Mouse (Mus musculus) cerebellum, adult 2 months (tissue): ENCODE measurements at regions not wholly inside any gene's neighbourhood (a gene's known extent, or its start where the extent isn't known, plus 50 kb on each side); places are given as distances from the start of the nearest gene placed in this dataset.

Experiments used
- DNase-seq, 2 experiments: peaks; one replicate each; pipeline ENCODE4 v3.0.0; 2021
- H3K27ac ChIP-seq: fragments of 200-500 bp; 2 replicates; pipeline ENCODE4 v1.5.1; 2012; ENCODE audit warnings: low read length, control low read depth, inconsistent platforms; ENCODE audit not compliant: insufficient read depth
- H3K27me3 ChIP-seq: fragments of 200-500 bp; 2 replicates; pipeline ENCODE4 v1.6.1; 2012; ENCODE audit warnings: inconsistent platforms, mild to moderate bottlenecking, low read length, moderate library complexity; ENCODE audit not compliant: control insufficient read depth, insufficient read depth
- H3K4me1 ChIP-seq: fragments of 200-500 bp; 2 replicates; pipeline ENCODE4 v1.6.1; 2011; ENCODE audit warnings: low read length; ENCODE audit not compliant: control insufficient read depth, insufficient read depth
- H3K4me3 ChIP-seq: fragments of 200-500 bp; replicated peaks from 2 replicates; pipeline ENCODE3; 2011; ENCODE audit warnings: mild to moderate bottlenecking, low read depth, low read length, control low read depth; ENCODE audit not compliant: insufficient read depth
- CTCF ChIP-seq: fragments of 200-500 bp; IDR thresholded peaks from 2 replicates; pipeline ENCODE4 v1.5.1; 2011; ENCODE audit warnings: low read depth, mild to moderate bottlenecking, control low read depth, low read length, moderate library complexity, borderline replicate concordance; ENCODE audit not compliant: insufficient read depth
- POLR2A ChIP-seq: fragments of 200-500 bp; IDR thresholded peaks from 2 replicates; pipeline ENCODE4 v1.6.1; 2011; ENCODE audit warnings: low read length, control low read depth, borderline replicate concordance; ENCODE audit not compliant: insufficient read depth
- WGBS: fragments of 180-500 bp; shearing (Covaris S2); methylation state at CpG from one replicate; pipeline ENCODE4 v1.1.7; 2018; 5-methylcytosine and 5-hydroxymethylcytosine counted together

GRCm38 (mm10) chr9:30076482-30076881 lies 113.5 kb upstream of the Ntm start:
- Histone ChIP-seq H3K27ac (no peak overlapping the region), H3K4me3 (no peak overlapping the region), H3K4me1 (no peaks in the 10 kb centered on the region), H3K27me3 (no peaks in the 10 kb centered on the region; the same call in 1 of the 2 replicates)
- TF ChIP-seq POLR2A (no peak), CTCF (no peak)
- DNase-seq: no peak
- WGBS: 37% methylated on average over 3 of the region's 3 CpGs

GRCm38 (mm10) chr9:30101942-30102341 lies 139.0 kb upstream of the Ntm start:
- no peak for DNase-seq
- H3K27ac ChIP-seq: no peak overlapping the region
- no peaks in the 10 kb centered on the region; the same call in 1 of the 2 replicates for H3K27me3 ChIP-seq
- 77% methylated on average over 6 of the region's 6 CpGs for WGBS
- TF ChIP-seq CTCF (no peak), POLR2A (no peak)
- no peak overlapping the region for H3K4me3 ChIP-seq
- no peaks in the 10 kb centered on the region for H3K4me1 ChIP-seq

- no peak for TF ChIP-seq CTCF
- TF ChIP-seq POLR2A: no peak
- no peaks in the 10 kb centered on the region for H3K4me1 ChIP-seq
- H3K4me3 ChIP-seq: no peak overlapping the region
- no peaks in the 10 kb centered on the region; the same call in 1 of the 2 replicates for H3K27me3 ChIP-seq
- DNase-seq: no peak
- H3K27ac ChIP-seq: no peak overlapping the region
- WGBS: 89% methylated on average over 3 of the region's 3 CpGs
Observed at GRCm38 (mm10) chr9:30122371-30122770, 159.4 kb upstream of the Ntm start.

- DNase-seq: no peak
- no peaks in the 10 kb centered on the region; the same call in 1 of the 2 replicates for H3K27me3 ChIP-seq
- TF ChIP-seq POLR2A: no peak
- TF ChIP-seq CTCF: no peak
- H3K27ac ChIP-seq: no peak overlapping the region
- H3K4me1 ChIP-seq: no peaks in the 10 kb centered on the region
- H3K4me3 ChIP-seq: no peak overlapping the region
- WGBS: 54% methylated on average over 6 of the region's 6 CpGs
Observed at GRCm38 (mm10) chr9:30129151-30129550, 166.2 kb upstream of the Ntm start.

GRCm38 (mm10) chr9:30131626-30132025 lies 168.7 kb upstream of the Ntm start:
- 91% methylated on average over 2 of the region's 2 CpGs for WGBS
- DNase-seq: no peak
- H3K4me3 ChIP-seq: no peak overlapping the region

GRCm38 (mm10) chr9:30134303-30134702 lies 171.4 kb upstream of the Ntm start:
- 93% methylated on average over 3 of the region's 3 CpGs for WGBS
- TF ChIP-seq POLR2A (no peak), CTCF (no peak)

More at GRCm38 (mm10) chr9:30131626-30132025, 168.7 kb upstream of the Ntm start:
- Histone ChIP-seq H3K27me3 (no peaks in the 10 kb centered on the region; the same call in 1 of the 2 replicates), H3K4me1 (no peaks in the 10 kb centered on the region), H3K27ac (no peak overlapping the region)
- TF ChIP-seq POLR2A: no peak
- no peak for TF ChIP-seq CTCF

GRCm38 (mm10) chr9:30137611-30138287 lies 174.8 kb upstream of the Ntm start:
- WGBS: 3% methylated on average over 14 of the region's 14 CpGs
- DNase-seq: peak; percentile 90 to 92
- TF ChIP-seq CTCF (peak; percentile 71), POLR2A (no peak)
- no peak overlapping the region for H3K4me3 ChIP-seq
- peaks cover 27% of the 10 kb centered on the region for H3K4me1 ChIP-seq
- no peaks in the 10 kb centered on the region for H3K27me3 ChIP-seq
- H3K27ac ChIP-seq: no peak overlapping the region

More at GRCm38 (mm10) chr9:30134303-30134702, 171.4 kb upstream of the Ntm start:
- DNase-seq: no peak
- peaks cover 17% of the 10 kb centered on the region for H3K4me1 ChIP-seq
- H3K27me3 ChIP-seq: no peaks in the 10 kb centered on the region; the same call in 1 of the 2 replicates
- no peak overlapping the region for H3K4me3 ChIP-seq
- no peak overlapping the region for H3K27ac ChIP-seq

- Histone ChIP-seq H3K27ac (no peak overlapping the region), H3K4me1 (peaks cover 27% of the 10 kb centered on the region), H3K27me3 (no peaks in the 10 kb centered on the region), H3K4me3 (no peak overlapping the region)
- 1% methylated on average over 3 of the region's 3 CpGs for WGBS
- peak; percentile 84 to 88 for DNase-seq
- TF ChIP-seq CTCF (no peak), POLR2A (no peak)
Observed at GRCm38 (mm10) chr9:30140188-30140587, 177.2 kb upstream of the Ntm start.
